Mouse (Mus musculus): ENCODE measurements around the gene Nfic. TPM values are rescaled to one million over a fixed set of nuclear protein-coding genes. Genes with fewer than 3 reads are reported as not detected.

Nfic gene
- polyA plus RNA-seq, 1 experiment from 2014 or later: 8.7 TPM

- peaks cover 8% of the 10 kb centered on the region; the same call in 1 of the 2 replicates for H3K36me3 ChIP-seq
- no peak for DNase-seq (ENCODE audit: low spot score)
- H3K9me3 ChIP-seq (replicated peaks): no peaks in the 10 kb centered on the region
- H3K4me1 ChIP-seq: peaks cover 66% of the 10 kb centered on the region
- 61% methylated on average over 5 of the region's 5 CpGs for WGBS
- H3K27ac ChIP-seq (replicated peaks): peak overlapping the region; percentile 52
- H3K4me3 ChIP-seq: no peak overlapping the region
- H3K27me3 ChIP-seq (ENCODE audit: low read depth, poor library complexity, severe bottlenecking): peaks cover 52% of the 10 kb centered on the region
Observed at GRCm38 (mm10) chr10:81396749-81397148, 58.7 kb downstream of the Nfic start.

GRCm38 (mm10) chr10:81395865-81396264, 59.6 kb downstream of the Nfic start:
- Histone ChIP-seq H3K36me3 (peaks cover 14% of the 10 kb centered on the region; the same call in 1 of the 2 replicates), H3K27ac (replicated peaks) (0 out of 2 replicates have a peak overlapping the region, but pooled peaks have one; percentile 28), H3K4me3 (no peak overlapping the region), H3K27me3 (ENCODE audit: low read depth, poor library complexity, severe bottlenecking) (peaks cover 43% of the 10 kb centered on the region), H3K4me1 (peaks cover 57% of the 10 kb centered on the region), H3K9me3 (replicated peaks) (no peaks in the 10 kb centered on the region)
- DNase-seq (ENCODE audit: low spot score): no peak
- 82% methylated on average over 4 of the region's 4 CpGs for WGBS

- no peaks in the 10 kb centered on the region for H3K9me3 ChIP-seq (replicated peaks)
- H3K27me3 ChIP-seq (ENCODE audit: low read depth, poor library complexity, severe bottlenecking): peaks cover 36% of the 10 kb centered on the region
- peaks cover 15% of the 10 kb centered on the region; the same call in 1 of the 2 replicates for H3K36me3 ChIP-seq
- DNase-seq (ENCODE audit: low spot score): peak; percentile 78
- no peak overlapping the region for H3K4me3 ChIP-seq
- peaks cover 55% of the 10 kb centered on the region for H3K4me1 ChIP-seq
- H3K27ac ChIP-seq (replicated peaks): no peak overlapping the region
- WGBS: 14% methylated on average over 5 of the region's 5 CpGs
Observed at GRCm38 (mm10) chr10:81395127-81395526, 60.3 kb downstream of the Nfic start.

- Histone ChIP-seq H3K27me3 (ENCODE audit: low read depth, poor library complexity, severe bottlenecking) (peaks cover 25% of the 10 kb centered on the region), H3K4me3 (peak overlapping the region; percentile 38), H3K36me3 (peaks cover 20% of the 10 kb centered on the region), H3K27ac (replicated peaks) (peak overlapping the region; percentile 69), H3K4me1 (peaks cover 58% of the 10 kb centered on the region), H3K9me3 (replicated peaks) (no peaks in the 10 kb centered on the region)
- WGBS: 7% methylated on average over 19 of the region's 19 CpGs
- DNase-seq (ENCODE audit: low spot score): no peak
Observed at GRCm38 (mm10) chr10:81393456-81394063, 61.9 kb downstream of the Nfic start.

- H3K4me1 ChIP-seq: peaks cover 54% of the 10 kb centered on the region
- H3K27ac ChIP-seq (replicated peaks): peak within 1 kb of the TSS; percentile 69
- H3K4me3 ChIP-seq: peak within 1 kb of the TSS; percentile 38
- H3K36me3 ChIP-seq: peaks cover 28% of the 10 kb centered on the region
- WGBS: 68% methylated on average over 14 of the region's 14 CpGs
- H3K27me3 ChIP-seq (ENCODE audit: low read depth, poor library complexity, severe bottlenecking): peaks cover 19% of the 10 kb centered on the region
- H3K9me3 ChIP-seq (replicated peaks): no peaks in the 10 kb centered on the region
- DNase-seq (ENCODE audit: low spot score): no peak
Observed at GRCm38 (mm10) chr10:81392781-81393185, 62.7 kb downstream of the Nfic start, which contains the start of gene Smim24. Gene Smim24, plus strand, starts transcription at chr10:81393051.

GRCm38 (mm10) chr10:81392270-81392669, 63.2 kb downstream of the Nfic start:
- H3K27me3 ChIP-seq (ENCODE audit: low read depth, poor library complexity, severe bottlenecking): peaks cover 14% of the 10 kb centered on the region
- 0 out of 2 replicates have a peak overlapping the region, but pooled peaks have one; percentile 69 for H3K27ac ChIP-seq (replicated peaks)
- H3K36me3 ChIP-seq: peaks cover 33% of the 10 kb centered on the region
- H3K9me3 ChIP-seq (replicated peaks): no peaks in the 10 kb centered on the region
- no peak for DNase-seq (ENCODE audit: low spot score)
- no peak overlapping the region for H3K4me3 ChIP-seq
- WGBS: 84% methylated on average over 6 of the region's 6 CpGs
- H3K4me1 ChIP-seq: peaks cover 50% of the 10 kb centered on the region

GRCm38 (mm10) chr10:81390678-81390965, 64.8 kb downstream of the Nfic start:
- DNase-seq (ENCODE audit: low spot score): no peak
- Histone ChIP-seq H3K27me3 (ENCODE audit: low read depth, poor library complexity, severe bottlenecking) (0 out of 2 replicates have a peak, but pooled peaks cover 4% of the 10 kb centered on the region), H3K4me3 (no peak overlapping the region), H3K4me1 (peaks cover 45% of the 10 kb centered on the region), H3K36me3 (peaks cover 49% of the 10 kb centered on the region), H3K27ac (replicated peaks) (peak overlapping the region; percentile 24; the same call in 1 of the 2 replicates), H3K9me3 (replicated peaks) (no peaks in the 10 kb centered on the region)
- 93% methylated on average over 13 of the region's 13 CpGs for WGBS

GRCm38 (mm10) chr10:81389801-81390677, 65.4 kb downstream of the Nfic start:
- Histone ChIP-seq H3K36me3 (peaks cover 50% of the 10 kb centered on the region), H3K4me1 (peaks cover 51% of the 10 kb centered on the region), H3K27ac (replicated peaks) (peak overlapping the region; percentile 58), H3K4me3 (no peak overlapping the region), H3K27me3 (ENCODE audit: low read depth, poor library complexity, severe bottlenecking) (0 out of 2 replicates have a peak, but pooled peaks cover 4% of the 10 kb centered on the region), H3K9me3 (replicated peaks) (no peaks in the 10 kb centered on the region)
- DNase-seq (ENCODE audit: low spot score): peak; percentile 76
- 55% methylated on average over 23 of the region's 23 CpGs for WGBS

GRCm38 (mm10) chr10:81389373-81389772, 66.1 kb downstream of the Nfic start:
- H3K4me3 ChIP-seq: no peak overlapping the region
- H3K9me3 ChIP-seq (replicated peaks): no peaks in the 10 kb centered on the region
- 51% methylated on average over 3 of the region's 3 CpGs for WGBS
- H3K27ac ChIP-seq (replicated peaks): peak overlapping the region; percentile 58
- no peak for DNase-seq (ENCODE audit: low spot score)
- 0 out of 2 replicates have a peak, but pooled peaks cover 4% of the 10 kb centered on the region for H3K27me3 ChIP-seq (ENCODE audit: low read depth, poor library complexity, severe bottlenecking)
- peaks cover 57% of the 10 kb centered on the region for H3K4me1 ChIP-seq
- H3K36me3 ChIP-seq: peaks cover 50% of the 10 kb centered on the region

GRCm38 (mm10) chr10:81388505-81389055, 66.9 kb downstream of the Nfic start, which contains the start of gene Gm48552:
Gene Gm48552, plus strand, starts transcription at chr10:81389005.
- H3K36me3 ChIP-seq: peaks cover 50% of the 10 kb centered on the region
- 0 out of 2 replicates have a peak within 1 kb of the TSS, but pooled peaks have one; percentile 17 for H3K4me3 ChIP-seq
- WGBS: 89% methylated on average over 5 of the region's 5 CpGs
- H3K4me1 ChIP-seq: peaks cover 50% of the 10 kb centered on the region
- DNase-seq (ENCODE audit: low spot score): no peak
- peak within 1 kb of the TSS; percentile 58 for H3K27ac ChIP-seq (replicated peaks)
- no peaks in the 10 kb centered on the region for H3K27me3 ChIP-seq (ENCODE audit: low read depth, poor library complexity, severe bottlenecking)
- no peaks in the 10 kb centered on the region for H3K9me3 ChIP-seq (replicated peaks)

GRCm38 (mm10) chr10:81387716-81388115, 67.7 kb downstream of the Nfic start:
- Histone ChIP-seq H3K9me3 (replicated peaks) (no peaks in the 10 kb centered on the region), H3K4me3 (0 out of 2 replicates have a peak overlapping the region, but pooled peaks have one; percentile 17), H3K36me3 (peaks cover 50% of the 10 kb centered on the region), H3K27ac (replicated peaks) (no peak overlapping the region), H3K4me1 (peaks cover 41% of the 10 kb centered on the region), H3K27me3 (ENCODE audit: low read depth, poor library complexity, severe bottlenecking) (no peaks in the 10 kb centered on the region)
- 96% methylated on average over 20 of the region's 20 CpGs for WGBS
- no peak for DNase-seq (ENCODE audit: low spot score)

GRCm38 (mm10) chr10:81385603-81386306, 69.7 kb downstream of the Nfic start:
- WGBS: 88% methylated on average over 22 of the region's 22 CpGs
- 0 out of 2 replicates have a peak overlapping the region, but pooled peaks have one; percentile 89 for H3K27ac ChIP-seq (replicated peaks)
- H3K9me3 ChIP-seq (replicated peaks): no peaks in the 10 kb centered on the region
- no peaks in the 10 kb centered on the region for H3K27me3 ChIP-seq (ENCODE audit: low read depth, poor library complexity, severe bottlenecking)
- peaks cover 39% of the 10 kb centered on the region for H3K4me1 ChIP-seq
- H3K36me3 ChIP-seq: peaks cover 44% of the 10 kb centered on the region
- peak overlapping the region; percentile 87 for H3K4me3 ChIP-seq
- DNase-seq (ENCODE audit: low spot score): no peak
